Mouse (Mus musculus) thymus, postnatal 0 days (tissue): ENCODE measurements around the gene Ank2. TPM values are rescaled to one million over a fixed set of nuclear protein-coding genes. Genes with fewer than 3 reads are reported as not detected.

ENCODE experiments used
- DNase-seq: peaks from one replicate; pipeline ENCODE4 v3.0.0-alpha.2; 2015; ENCODE audit warnings: low spot score
- polyA plus RNA-seq: library from polyadenylated mRNA; unstranded; fragments of >200 nt; fragmentation: Nextera tagmentation; extraction: Ambion mirVana; gene quantifications from 2 replicates; pipeline ENCODE4 v1.2.1, GENCODE M21; 2015

The Ank2 gene
- polyA plus RNA-seq, 1 experiment from 2014 or later: 1.3 TPM

DNA sequence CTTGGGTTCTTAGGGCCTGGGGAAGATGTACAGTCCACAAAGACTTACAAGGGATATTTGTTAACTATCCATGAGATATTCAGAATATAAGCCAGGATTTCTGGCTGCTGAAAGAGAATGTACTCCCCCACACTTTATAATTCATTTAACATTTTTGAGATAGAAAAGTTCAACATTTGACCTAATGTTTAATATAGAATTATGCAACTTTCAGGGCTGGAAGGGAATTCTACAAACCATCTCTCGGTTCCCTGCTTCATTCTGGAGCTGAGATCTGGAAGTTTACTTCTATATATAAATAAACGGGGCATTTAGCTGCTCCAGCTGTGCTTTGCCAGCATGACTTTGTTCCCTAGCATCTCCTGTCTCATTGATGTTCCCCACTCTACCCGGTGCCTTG lies 372.9 kb downstream of the Ank2 start:
- no peak for DNase-seq

GRCm38 (mm10) chr3:127124375-127124993 lies 374.7 kb downstream of the Ank2 start:
- DNase-seq: no peak

- DNase-seq: no peak
Observed at GRCm38 (mm10) chr3:127123376-127123775, 375.8 kb downstream of the Ank2 start.

DNA sequence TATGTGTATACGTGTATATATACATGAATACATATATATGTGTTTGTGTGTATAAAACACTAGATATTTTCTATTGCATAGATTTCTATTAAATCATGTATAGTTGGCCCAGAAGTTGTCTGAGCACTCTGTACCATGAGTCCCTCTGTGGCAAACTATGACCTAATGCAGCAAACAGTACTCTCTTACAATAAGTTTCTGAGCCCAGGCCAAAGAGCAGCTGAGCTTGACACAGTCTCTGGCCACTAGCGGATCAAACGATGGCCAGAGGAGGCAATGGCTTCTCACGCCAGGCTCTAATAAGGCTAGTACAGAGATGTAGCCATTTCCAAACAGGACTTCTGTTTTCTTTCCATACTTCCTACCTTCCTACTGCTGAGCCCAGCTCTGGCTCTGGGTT lies 380.4 kb downstream of the Ank2 start:
- DNase-seq: no peak

- DNase-seq: no peak
Observed at GRCm38 (mm10) chr3:127116226-127116625, 382.9 kb downstream of the Ank2 start.

DNA sequence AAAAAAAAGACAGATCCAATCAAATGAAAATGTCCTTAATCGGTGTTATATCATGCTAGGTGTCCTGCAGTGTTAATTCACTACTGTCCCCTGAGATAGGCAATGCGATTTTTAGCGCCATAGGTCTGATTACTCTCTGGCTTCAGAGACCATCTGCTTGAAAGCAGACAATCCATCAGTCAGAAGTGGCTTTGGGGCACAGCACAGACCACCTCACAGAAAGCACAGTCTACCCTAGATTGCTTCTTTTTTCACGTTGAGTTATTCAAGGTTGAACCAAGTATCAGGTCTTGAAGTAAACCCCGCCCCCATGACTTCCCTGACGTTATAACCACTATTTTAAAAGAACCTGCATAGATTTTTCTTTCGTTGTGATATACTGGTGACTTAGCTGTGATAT lies 385.9 kb downstream of the Ank2 start:
- no peak for DNase-seq

DNA sequence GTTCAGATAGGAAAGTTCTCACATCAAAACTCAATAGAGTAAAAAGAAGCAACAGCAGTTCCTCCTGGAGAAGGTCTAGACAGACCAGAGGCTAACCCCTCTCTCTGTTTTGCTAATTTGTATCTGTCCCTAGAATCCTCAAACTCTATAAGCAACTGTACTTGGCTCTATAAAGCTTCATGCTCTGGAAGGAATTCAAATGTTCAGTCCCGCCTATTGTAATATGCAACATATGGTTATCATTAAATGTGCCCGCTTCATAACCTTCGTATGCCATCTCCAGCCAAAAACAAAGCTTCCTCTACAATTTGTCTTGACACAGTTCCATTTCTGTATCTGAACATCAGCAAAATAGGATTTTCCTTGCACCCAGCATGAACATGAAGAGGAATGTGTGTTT lies 389.7 kb downstream of the Ank2 start:
- DNase-seq: no peak

- no peak for DNase-seq
Observed at GRCm38 (mm10) chr3:127108481-127108880, 390.7 kb downstream of the Ank2 start.

DNA sequence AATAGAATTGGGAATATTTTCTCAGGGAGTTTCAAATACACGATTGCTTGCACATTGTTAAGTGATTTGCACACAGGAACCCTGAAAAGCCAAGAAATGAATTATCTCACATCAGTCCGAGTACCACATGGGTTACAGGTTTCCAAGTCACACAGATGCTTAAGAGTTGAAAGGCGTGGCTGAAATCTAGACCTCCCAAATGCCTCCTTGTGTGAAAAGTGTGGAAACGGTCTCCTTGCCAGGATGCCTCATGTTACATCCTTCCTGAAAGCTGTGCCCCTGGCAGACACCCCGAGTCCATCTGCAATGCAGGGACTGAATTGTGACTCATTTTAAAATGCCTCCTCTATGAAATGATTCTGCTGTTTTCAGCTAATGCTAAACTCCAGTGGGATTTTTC lies 391.9 kb downstream of the Ank2 start:
- no peak for DNase-seq

- no peak for DNase-seq
Observed at GRCm38 (mm10) chr3:127101326-127101725, 397.8 kb downstream of the Ank2 start.

DNA sequence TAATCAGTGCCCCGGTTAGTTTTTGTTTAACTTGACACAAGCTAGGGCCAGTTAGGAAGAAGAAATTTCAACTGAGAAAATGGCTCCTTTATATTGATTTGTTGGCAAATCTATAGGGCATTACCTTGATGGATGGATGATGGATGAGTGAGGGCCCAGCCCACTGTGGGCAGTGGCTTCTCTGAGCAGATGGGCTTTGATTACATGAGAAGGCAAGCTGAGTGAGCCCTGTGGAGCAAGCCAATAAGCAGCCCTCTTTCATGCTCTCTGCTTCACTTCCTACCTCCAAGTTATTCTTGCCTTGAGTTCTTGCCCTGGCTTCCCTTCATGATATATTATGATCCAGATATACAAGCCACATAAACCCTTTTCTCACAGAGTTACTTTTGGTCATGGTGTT lies 401.4 kb downstream of the Ank2 start:
- no peak for DNase-seq

GRCm38 (mm10) chr3:127097106-127097505 lies 402.0 kb downstream of the Ank2 start:
- no peak for DNase-seq

GRCm38 (mm10) chr3:127093631-127094030 lies 405.5 kb downstream of the Ank2 start:
- DNase-seq: no peak

GRCm38 (mm10) chr3:127087574-127087973 lies 411.6 kb downstream of the Ank2 start:
- no peak for DNase-seq

DNA sequence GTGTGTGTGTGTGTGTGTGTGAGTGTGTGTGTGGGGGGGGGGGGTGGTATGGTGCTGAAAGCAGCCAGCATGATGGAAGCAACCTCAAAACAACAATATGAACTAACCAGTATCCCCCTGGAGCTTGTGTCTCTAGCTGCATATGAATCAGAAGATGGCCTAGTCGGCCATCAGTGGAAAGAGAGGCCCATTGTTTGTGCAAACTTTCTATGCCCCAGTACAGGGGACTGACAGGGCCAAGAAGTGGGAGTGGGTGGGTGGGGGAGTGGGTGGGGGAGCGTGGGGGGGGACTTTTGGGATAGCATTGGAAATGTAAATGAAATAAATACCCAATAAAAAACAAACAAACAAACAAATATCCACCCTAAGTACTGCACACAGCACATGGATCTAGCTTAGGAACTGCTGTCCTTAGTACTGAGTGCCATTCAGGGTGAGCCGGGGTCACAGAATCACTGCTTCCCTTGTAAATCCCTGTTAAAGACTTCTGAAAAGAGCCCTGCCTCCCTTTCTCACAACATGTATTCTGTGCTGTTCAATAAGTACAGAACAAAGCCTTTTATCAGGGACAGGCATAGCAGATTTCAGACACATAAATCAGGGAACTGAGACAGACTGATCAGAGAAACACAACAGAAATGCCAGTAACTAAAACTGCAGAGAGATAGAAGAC lies 412.2 kb downstream of the Ank2 start:
- DNase-seq: no peak

DNA sequence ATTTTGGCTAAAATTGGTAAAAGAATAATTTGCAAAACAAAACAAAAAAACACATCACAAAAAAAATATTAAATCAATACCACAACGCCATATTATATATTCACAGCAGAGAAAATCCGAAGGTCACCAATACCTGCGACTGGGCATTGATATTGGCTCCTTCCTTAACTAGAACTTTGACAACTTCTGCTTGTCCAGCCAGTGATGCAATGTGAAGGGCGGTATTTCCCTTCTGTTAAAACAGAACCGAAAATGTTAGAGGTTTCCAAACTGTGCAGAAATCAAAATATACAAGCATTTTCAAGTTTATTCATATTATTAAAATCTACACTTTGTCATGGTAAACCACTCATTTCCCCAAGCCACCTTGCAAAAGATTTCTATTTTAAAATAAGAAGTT lies 421.8 kb downstream of the Ank2 start:
- DNase-seq: no peak

- DNase-seq: no peak
Observed at GRCm38 (mm10) chr3:127075531-127076280, 423.4 kb downstream of the Ank2 start.

DNA sequence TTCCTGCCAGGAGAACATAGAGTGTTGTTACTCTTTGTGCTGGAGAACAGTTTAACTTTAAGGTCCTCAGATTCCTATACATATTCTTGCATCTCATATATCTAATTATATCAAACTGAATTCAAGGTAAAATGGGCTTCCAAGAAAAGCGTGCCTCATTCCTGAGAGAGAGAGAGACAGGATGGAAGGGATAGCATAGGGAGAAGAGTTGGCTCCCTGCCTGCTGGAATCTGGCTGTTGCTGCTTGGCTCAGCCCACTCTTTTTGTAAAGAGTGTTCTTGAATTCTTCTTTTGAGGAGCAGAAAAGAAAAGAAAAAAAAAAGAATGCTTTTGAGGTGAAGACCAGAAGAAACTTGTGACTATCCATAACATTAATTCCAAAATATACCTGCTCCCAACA lies 427.7 kb downstream of the Ank2 start:
- DNase-seq: no peak

GRCm38 (mm10) chr3:127063654-127064386 lies 435.3 kb downstream of the Ank2 start:
- no peak for DNase-seq

GRCm38 (mm10) chr3:127059671-127060070 lies 439.5 kb downstream of the Ank2 start:
- DNase-seq: no peak

- DNase-seq: no peak
Observed at GRCm38 (mm10) chr3:127041288-127041687, 457.9 kb downstream of the Ank2 start.

DNA sequence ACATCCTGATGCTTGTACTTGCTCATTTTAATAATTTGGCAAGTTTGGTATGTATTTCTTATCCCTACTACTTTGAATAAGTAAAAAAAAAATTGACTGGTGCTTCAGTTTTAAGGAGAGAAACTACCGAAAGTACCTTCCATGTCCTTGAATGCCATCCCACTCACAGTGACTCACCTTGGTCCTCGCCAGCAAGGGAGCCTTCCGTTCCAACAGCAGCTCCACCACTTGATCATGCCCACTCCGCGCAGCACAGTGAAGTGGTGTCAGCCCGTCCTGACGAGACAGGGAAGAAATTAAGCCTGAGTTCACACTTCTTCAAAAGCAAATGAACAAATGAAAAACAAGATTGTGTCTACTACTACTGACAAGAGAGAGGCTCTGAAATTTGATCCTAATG lies 460.6 kb downstream of the Ank2 start:
- DNase-seq: no peak
